Mouse (Mus musculus) MEL-GATA-1-ER (cell line): ENCODE results near the gene Olfr830.
"Not testable (repeated sequence)": the region's sequence is repeated elsewhere in the genome, so short reads cannot be mapped to it uniquely, and the experiment has no call there.

Source experiments
- DNase-seq: peaks from one replicate; pipeline ENCODE4 v3.0.0-alpha.2; 2012; ENCODE audit warnings: low read depth; ENCODE audit errors: extremely low read depth

Gene Olfr830

DNA sequence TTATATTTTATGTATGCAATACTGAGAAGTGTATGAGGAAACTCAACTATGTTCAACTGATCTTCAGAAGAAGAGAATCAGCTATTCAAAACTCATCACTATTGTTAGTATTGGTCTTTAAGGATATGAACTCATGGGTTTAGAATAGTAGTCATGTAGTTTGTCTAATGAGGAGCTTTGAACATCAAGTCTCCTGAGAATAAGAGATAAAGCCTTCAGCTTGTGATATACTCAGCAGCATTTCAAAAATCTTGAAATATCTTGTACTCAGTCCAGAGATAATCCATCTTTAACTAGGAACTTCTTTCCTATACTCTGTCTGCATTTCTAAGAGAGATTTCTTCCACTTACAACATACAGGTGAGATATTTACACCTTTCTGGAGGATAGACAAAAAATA, at the start of gene Olfr830:
Gene Olfr830 (plus strand): TSS at position 301 of the 400 bp plus-strand sequence.
- no peak for DNase-seq

GRCm38 (mm10) chr9:18854633-18855032, 19.9 kb upstream of the Olfr830 start, which contains the start of gene Olfr829:
Gene Olfr829, plus strand, starts transcription at chr9:18854933.
- DNase-seq, result no peak

DNA sequence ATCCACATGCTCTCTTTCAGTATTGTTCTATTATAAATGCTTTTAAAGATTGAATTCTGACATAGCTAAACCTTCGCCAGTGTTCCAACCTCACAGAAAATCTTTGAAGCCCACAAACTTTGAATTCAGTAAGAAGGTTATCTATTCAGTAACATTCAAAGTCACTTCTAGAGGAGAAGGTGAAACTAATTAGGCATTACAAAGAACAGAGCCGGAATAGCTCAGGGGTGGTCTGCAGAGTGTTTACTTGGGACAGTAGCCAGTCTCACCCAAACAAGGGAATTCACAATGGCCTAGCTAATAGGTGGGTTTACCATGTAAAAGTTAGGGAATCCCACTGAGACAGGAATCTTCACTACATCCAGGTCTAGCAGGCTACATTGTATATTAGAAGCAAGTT, 33.2 kb downstream of the Olfr830 start:
- DNase-seq, result not testable (repeated sequence)

DNA sequence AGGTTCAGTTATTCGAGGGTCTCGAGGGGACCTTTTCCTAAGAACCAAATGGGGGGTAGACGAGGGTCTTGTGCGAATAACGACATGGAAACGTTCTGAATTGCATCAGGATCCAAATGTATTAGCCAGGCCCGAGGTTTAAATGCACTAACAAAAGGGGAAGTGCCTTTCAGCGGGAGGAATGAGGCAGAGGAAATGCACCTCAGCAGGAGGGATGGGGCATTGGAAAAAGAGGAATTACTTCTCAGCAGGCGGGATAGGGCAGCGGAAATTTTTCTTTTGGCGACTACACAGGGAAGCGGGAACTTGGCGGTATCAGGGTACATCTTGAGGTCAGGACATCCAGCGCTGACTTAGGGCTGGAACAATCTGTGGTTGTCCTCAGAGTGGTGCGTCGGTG, 53.4 kb downstream of the Olfr830 start:
- not testable (repeated sequence) for DNase-seq
